Mouse (Mus musculus): Measurements from ENCODE around the gene Zbtb4.

Gene Zbtb4

DNA sequence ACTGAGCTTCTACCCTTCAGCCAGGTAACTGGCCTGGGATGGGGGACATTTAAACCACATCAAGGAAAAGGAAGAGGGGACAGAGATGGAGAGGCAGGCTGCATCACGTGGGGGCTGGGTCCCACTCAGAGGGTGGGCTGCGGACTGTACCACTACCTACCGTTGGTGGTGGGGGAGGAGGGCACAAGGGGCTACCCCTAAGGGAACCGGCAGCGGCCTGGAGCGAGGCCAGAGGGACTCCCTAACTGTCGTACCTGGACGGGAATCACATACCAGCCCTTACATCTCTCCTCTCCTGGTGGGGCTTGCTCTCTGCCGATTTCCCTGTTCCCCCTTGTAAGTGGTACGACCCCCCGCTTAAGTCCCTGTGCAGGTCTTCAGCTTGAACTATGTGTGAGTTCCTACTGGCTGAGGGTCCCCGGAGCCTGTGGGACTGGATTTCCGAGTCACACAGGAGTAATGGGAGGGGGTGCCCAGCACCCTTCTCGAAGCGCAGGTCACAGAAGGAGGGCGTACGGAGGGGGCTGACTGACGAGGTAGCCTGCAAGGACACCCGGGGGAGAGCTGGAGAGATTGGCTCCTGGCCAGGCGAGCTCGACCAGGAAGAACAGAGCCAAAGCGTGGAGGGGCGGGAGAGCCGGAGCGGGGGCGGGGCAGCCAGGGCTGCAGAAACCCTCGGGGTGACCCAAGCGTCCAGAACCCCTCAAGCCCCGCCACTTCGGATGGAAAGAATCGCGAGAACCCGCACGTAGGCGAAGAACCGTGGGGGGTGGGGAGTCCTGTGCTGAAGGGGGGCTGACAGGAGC lies 34.9 kb downstream of the Zbtb4 start:
- no peak for DNase-seq (ENCODE audit: low spot score in 2 of 2)

DNA sequence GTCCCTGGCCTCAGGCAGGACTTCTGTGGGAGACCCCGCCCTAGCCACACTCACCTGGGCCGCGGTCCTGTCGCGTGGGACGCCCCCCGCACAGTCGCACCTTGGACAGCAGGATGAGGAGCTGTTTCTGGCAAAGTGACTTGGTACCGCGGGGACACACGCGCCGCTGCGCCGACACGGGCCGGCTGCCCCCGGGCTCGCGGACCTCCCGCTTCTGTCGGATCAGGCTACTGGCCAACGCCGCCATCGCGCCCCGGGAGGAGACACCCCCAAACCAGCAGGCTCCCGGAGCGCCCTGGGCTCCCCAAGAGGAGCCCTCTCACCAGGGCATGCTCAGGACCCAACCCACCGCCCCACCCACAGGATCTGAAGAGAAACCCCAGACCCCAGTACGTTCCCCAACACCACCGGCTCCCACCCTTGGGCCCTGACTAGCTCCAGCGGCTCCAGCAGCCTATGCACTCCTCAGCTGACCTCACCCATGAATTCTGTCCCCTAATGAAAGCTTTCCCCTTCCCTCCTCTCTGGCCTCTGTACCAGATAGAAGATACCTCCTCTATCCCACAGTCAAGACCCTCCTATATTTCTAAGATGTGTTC lies 35.8 kb downstream of the Zbtb4 start, which contains the start of gene Fgf11:
Fgf11 (minus strand) TSS at position 479 of the 599 bp plus-strand sequence.
- DNase-seq (ENCODE audit: low spot score in 2 of 2), result no peak

DNA sequence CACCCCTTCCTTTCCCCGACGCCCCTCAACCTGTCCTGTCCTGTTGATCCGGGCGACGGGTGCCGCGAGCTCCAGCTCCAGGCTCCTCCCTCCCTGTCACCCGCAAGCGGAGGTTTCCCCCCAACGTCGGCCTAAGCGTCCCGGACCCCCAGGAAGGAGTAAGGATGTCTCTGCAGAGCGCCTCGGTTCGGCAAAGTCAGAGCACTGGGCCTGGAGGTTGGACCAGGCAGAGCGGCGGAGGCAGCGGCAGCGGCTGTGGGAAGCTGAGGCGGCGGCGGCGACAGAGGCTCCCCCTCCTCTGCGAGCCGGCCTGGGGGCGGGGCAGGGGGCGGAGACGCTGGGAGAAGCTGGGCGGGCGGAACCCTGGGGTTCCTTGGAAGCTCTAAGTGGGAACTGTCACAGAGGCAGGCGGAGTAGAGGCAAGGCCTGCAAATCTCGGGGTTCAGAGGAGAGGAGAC lies 37.0 kb downstream of the Zbtb4 start:
- DNase-seq (ENCODE audit: low spot score in 2 of 2), result peak in 1 of 2 experiments; percentile 34

DNA sequence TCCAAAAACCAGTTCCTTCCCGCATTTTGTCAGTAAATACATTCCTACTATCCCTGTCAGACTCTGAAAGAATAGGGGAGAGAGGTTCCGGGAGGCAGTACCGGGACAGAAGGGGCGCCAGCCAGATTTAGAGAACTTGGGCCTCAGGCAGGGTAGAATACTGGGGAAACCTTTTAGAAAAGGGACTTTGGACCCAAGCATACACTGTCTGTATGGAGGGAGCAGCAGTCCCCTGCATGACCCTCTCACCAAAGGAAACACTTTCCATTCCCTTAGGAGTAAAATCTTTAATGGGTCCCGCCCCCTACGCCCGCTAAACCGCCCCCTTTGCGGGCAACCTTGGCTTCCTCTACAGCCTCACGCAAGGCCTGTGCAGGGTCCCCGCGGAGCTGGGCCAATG lies 37.6 kb downstream of the Zbtb4 start:
- DNase-seq (ENCODE audit: low spot score in 2 of 2), result no peak

DNA sequence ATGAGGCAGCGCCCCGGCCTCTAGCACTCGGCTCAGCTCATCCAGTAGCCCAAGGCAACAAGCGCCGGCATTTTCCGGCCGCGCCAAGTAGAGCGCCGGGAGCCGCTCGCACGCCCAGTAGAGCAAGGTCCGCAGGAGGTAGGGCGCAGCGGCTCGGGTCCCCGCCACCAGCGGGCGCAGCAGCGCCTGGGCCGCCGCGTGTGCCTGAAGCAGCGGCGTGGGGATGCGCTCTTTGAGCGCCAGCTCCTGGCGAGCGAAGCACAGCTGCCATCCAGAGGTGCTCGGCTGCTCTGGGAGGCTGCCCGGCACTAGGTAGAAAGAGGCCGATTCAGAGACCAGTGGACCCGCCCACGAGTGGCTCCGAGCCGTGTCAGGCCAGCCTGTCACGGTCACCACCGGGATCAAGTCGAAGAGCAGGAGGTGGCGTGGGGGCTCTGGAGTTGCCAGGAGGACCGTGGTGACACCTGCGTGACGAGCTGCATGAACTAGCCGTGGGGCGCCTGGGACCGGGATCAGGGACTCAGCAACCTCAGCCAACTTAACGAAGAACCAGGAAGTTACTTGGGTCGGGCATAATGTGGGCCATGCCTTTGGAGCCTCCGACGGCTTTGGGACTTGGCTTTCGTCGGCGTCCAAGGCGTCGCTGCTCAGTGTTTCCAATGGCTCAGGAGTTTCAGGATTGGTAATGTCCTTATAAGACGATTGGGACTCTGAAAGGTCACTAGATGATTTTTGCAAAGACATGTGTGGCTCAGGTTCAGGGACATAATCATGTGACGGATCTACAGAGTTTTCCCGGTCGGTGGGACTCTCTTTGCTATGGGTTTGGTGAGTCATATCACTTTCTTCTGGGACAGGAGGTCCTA lies 38.3 kb downstream of the Zbtb4 start:
- peak; percentile 45 to 61 for DNase-seq (ENCODE audit: low spot score in 2 of 2)

DNA sequence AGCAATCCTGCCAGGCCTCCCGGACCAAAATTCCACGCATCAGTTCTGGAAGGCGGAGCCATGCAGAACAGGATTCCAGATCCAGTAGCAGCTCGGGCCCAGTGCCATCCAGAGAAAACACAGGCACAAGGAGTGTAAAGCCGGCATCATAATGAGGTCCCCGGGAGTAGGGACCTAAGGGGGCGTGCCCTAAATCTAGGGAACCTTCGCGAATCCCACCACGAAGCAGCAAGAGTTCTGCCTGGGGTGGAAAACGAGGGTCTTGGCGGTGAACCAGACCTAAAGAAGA lies 38.9 kb downstream of the Zbtb4 start:
- no peak for DNase-seq (ENCODE audit: low spot score in 2 of 2)

DNA sequence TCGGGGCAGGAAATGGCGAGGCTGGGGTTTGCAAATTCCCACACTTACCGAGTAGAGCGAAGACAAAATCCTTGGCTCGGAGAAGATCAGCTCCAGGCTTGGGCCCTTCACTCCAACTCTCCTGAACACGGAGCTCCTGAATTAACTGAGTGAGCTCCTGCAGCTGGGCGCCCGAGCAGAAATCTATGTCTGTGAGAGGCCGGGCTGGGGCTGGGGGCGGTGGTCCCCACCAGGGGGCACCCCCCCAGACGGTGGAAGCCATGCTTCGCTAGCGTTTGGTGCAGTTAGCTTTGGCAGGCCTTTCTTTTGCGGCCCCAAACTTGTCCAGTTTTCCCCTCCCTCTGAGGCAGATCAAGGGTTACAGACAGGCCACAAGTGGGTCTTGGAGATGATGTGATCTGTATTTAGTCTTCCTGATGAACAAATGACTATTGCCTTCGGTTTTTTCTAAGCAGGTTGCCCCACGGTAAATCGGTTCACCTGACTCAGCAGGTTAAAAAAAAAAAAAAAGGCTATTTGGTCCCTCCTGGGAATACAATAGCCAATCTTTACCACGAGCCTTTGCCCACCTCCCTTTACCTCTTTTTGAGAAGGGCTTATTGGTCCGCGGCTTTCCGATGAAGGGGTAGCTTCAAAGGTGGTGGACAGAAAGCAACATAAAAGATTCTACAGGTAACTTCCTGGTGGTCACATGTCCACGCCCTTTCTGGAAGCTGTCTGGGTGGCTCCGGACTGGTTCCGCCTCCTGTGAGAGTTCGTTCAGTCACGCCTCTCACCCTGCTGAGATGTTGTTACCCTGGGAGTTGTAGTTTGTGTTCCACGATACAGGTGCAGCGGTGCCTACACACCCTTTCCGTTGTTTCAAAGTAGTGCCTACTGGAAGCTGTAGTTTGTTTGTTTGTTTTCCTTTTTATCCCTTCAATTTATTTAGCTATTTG lies 39.5 kb downstream of the Zbtb4 start, which contains the start of gene Tmem102:
Tmem102 (minus strand) TSS at position 653 of the 938 bp plus-strand sequence.
- no peak for DNase-seq (ENCODE audit: low spot score in 2 of 2)

DNA sequence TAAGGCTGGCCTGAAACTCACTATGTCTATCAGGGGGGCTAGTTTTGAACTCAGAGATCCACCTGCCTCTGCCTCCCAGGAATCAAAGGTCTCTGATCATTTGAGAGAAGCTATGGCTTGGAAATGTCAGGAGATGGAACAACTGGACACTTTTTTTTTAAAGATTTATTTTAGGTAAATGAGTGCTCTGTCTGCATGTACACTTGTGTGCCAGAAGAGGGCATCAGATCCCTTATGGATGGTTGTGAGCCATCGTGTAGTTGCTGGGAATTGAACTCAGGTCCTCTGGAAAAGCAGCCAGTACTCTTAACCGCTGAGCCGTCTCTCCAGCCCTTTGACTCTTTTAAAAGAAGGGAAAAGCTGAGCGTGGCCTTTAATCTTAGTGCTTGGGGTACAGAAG lies 40.7 kb downstream of the Zbtb4 start:
- no peak for DNase-seq (ENCODE audit: low spot score in 2 of 2)

DNA sequence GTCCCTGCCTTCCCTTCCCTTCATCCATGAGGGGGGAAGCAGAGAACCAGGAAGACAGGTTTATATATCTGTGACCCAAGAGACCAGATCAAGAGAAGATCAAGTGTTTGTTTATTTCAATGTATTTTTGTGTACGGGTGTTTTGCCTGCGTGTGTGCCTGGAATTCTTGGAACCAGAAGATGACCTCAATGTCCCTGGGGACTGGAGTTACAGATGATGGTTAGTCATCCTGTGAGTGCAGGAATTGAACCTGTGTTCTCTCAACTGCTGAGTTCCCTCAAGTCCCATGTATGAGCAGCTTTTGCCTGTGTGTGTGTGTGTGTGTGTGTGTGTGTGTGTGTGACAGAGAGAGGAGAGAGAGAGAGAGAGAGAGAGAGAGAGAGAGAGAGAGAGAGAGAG lies 41.9 kb downstream of the Zbtb4 start:
- no peak for DNase-seq (ENCODE audit: low spot score in 2 of 2)

DNA sequence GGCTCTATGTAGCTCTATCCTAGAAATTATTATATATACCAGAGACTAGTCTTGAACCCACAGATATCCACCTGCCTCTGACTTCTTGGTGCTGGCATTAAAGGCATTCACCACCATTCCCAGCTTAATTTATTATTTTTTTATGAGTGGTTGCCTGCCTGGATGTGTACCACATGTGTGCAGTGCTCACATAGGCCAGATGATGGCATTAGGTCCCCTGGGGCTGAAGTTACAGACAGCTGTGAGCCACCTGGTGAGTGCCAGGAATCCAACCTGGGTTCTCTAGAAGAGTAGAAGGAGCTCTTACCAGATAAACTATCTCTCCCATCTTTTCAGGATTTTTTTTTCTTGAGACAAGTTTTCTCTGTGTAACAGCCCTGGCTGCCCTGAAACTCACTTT lies 44.6 kb downstream of the Zbtb4 start:
- DNase-seq (ENCODE audit: low spot score in 2 of 2), result no peak

DNA sequence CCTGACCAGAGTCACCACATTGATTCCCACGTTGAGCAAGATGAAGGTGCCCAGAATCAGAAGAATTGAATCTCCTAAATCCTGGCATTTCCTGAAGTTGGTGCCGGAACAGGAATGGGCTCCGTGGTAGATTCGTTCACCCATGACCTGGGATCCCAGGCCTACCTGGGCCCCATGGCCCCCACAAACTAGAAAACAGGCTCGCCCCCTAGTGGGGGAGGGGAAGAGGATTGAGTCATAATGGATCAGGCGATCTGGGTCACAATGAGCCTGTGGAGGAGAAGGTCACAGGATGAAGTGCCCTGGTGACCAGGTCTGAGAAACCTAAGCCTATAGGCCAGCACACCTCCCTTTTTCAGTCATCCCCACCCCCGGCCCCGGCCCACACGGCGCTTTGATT lies 49.4 kb downstream of the Zbtb4 start, which contains the start of gene Gm39566:
Gm39566 (minus strand) TSS at position 144 of the 400 bp plus-strand sequence.
- DNase-seq (ENCODE audit: low spot score in 2 of 2), result no peak

DNA sequence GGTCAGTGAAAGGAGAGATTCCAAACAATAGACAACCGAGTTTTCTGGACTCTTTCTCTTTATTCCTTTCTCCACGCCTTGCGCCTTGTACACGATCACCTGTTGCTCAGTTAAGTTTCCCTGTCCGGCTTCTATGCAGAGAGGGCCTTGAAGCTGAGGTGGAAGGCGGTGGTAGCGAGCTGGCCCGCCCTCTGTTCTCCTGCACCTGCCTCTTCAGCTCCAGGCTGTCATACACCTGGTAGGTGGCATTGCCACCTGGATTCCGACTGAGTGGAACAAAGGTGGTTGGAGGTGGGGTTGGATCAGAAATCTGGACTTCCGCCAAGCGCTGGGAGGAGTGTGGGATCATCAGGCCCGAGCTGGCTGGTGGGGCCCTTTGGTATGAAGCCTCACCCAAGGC lies 50.8 kb downstream of the Zbtb4 start:
- DNase-seq (ENCODE audit: low spot score in 2 of 2), result no peak

DNA sequence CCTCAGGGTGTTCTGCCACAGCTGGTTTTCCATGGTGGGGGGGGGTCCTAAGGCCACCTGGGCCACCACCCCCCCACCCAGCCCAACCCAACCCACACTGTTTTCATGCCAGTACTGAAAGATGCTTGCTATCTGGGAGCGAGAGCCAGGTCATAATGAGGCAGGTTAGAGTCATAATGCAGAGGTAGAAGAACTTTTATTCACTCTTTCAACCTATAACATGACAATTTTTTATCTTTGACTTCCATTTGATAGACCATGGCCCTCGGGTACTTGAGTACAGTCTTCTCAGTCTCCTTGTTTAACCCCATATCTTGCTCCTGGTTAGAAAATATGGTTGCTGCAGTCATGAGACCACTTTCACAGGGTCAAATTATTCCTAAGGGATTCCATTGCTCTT lies 52.7 kb downstream of the Zbtb4 start, which contains the start of gene Spem2:
Spem2 (minus strand) TSS at position 101 of the 400 bp plus-strand sequence.
- no peak for DNase-seq (ENCODE audit: low spot score in 2 of 2)

DNA sequence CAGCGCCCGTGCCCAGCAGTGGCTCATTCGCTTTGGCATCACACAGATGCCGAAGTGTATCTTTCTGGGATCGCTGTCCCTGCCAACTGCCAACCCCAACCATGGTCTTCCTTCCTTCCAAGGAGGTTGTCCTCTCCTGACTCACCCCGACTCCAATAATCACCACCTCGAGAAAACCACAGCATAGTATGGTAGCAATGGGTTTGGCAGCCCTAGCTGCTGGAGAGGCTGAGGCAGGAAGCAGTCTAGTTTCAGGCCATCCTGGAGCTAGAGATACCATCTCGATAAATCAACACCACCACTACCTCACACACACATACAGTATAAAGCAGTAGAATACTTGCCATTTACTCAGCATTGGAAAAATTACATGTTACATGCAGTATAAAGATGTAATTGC lies 53.2 kb downstream of the Zbtb4 start:
- DNase-seq (ENCODE audit: low spot score in 2 of 2), result no peak

DNA sequence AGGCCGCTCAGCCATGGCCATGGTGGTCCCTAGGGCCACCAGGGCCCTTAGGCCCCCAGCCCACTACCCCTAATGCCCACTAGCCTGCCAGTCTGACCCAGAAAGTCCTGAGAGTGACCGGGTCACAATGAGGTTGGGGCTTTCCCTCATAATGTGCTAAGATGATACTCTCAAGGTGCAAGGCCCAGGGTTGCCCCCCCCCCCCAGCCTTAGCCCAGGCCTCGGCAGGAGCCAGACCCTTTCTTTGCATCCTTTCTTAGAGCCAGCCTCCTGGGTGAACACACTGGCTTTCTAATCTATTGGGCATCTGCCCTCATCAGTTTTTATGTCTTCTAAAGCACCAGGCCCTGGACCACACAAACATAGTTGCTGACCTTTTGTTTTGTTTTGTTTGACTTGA lies 56.4 kb downstream of the Zbtb4 start, which contains the start of gene Spem1:
Spem1 (minus strand) TSS at position 101 of the 400 bp plus-strand sequence.
- no peak for DNase-seq (ENCODE audit: low spot score in 2 of 2)

DNA sequence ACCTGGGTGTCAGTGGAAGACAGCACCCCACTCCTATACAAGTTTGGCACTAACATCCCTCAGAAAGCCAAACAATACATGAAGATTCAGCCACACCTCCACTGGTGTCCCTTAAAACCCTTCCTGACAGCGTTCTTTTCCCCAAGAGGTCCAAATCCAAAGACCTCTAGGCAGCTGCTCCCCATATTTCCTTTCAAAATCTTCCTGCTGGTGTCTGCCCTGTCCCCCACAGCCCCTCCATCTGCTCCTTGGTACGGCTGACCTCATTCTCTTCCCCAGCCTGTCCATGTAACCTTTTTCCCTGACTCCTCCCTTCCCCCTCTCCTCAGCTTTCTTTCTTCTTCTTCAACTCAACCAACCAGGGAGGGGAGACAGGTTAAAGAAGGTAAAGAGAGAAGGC lies 57.7 kb downstream of the Zbtb4 start:
- no peak for DNase-seq (ENCODE audit: low spot score in 2 of 2)

DNA sequence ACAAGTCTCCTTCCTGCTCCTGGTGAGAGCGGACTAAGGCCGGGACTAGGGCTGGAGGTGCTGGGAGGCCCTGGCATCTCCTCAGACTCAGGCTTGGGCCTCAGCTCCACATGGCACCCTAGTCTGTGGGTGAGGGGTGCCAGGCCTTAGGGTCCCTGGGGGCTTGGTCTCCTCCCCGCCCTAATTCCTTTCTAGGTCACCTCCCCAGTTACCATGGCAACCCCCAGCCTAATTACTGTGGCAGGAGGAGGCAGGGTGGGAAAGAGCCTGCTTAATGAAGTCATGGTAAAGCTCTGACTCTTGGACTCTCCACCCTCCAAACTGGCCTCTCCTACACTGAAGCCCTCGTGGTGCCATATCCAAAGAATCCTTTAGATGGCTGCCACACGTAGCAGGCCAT lies 63.1 kb downstream of the Zbtb4 start:
- no peak for DNase-seq (ENCODE audit: low spot score in 2 of 2)

DNA sequence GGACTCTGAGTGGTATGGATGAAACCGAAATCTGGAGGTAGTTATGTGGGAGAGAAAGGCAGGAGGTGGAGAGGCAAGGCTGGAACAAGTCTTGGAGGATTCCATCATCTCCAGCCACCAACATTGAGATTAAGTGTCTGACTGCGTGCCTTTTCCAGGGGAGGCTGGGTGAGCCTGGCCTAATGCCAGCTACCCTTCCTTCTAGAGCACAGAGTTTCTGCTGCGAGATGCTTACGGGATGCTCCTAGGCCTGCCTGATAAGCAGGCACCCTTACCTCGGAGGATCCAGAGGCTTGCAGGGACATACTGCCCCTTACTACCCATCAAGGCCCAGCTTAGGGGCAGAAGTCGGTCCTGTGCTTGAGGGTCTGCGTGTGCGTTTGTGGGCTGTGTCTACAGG lies 67.8 kb downstream of the Zbtb4 start:
- no peak for DNase-seq (ENCODE audit: low spot score in 2 of 2)
